Mouse (Mus musculus): ENCODE measurements around the gene Rtn4rl2.

DNA sequence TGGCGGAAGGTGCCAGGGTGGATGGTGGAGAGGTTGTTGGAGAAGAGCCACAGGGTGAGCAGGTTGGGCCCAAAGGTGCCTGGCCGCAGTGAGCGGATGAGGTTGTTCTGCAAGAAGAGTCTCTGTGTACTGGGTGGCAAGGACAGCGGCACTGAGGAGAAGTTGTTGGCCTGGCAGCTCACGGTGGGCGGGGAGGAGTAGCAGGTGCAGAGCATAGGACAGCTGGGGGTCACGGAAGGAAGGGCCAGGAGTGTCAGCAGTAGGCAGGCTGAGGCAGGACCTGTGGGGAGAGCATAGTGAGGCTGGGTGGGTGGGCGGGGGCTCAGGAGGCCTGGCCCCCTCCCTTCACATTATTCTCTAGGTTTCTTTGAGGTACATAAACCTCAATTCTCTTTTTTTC is 5.9 kb downstream of the Rtn4rl2 start:
- TF ChIP-seq CTCF (conservative IDR thresholded peaks at IDR 0.05; ENCODE audit: low read length) (no peak), NANOG (IDR thresholded peaks at IDR 0.05; ENCODE audit: borderline replicate concordance, low read length) (no peak)

Measured in E14TG2a.4 (cell line).